Mouse (Mus musculus): Measurements from ENCODE around the gene Cotl1. TPM values are rescaled to one million over a fixed set of nuclear protein-coding genes. Genes with fewer than 3 reads are reported as not detected.
A peak's percentile ranks its signal among the peaks of the same experiment; 100 is the strongest.
"Not testable (repeated sequence)": the region's sequence is repeated elsewhere in the genome, so short reads cannot be mapped to it uniquely, and the experiment has no call there.

The Cotl1 gene
- polyA plus RNA-seq, 1 experiment from 2014 or later = 407 TPM

GRCm38 (mm10) chr8:119853521-119853920 is 13.2 kb upstream of the Cotl1 start:
- Histone ChIP-seq H3K36me3 (ENCODE audit: inconsistent target) (no peaks in the 10 kb centered on the region), H3K27ac (no peak overlapping the region), H3K4me3 (ENCODE audit: inconsistent target) (no peak overlapping the region), H3K79me2 (ENCODE audit: inconsistent target) (no peaks in the 10 kb centered on the region)
- 70% methylated on average over 8 of the region's 8 CpGs for WGBS (ENCODE audit: missing documents)

- 84% methylated on average over 14 of the region's 16 CpGs for WGBS (ENCODE audit: missing documents)
- no peak overlapping the region for H3K27ac ChIP-seq
- no peak overlapping the region for H3K4me3 ChIP-seq (ENCODE audit: inconsistent target)
- H3K79me2 ChIP-seq (ENCODE audit: inconsistent target) = no peaks in the 10 kb centered on the region
- H3K36me3 ChIP-seq (ENCODE audit: inconsistent target) = no peaks in the 10 kb centered on the region
These were observed 7.0 kb upstream of the Cotl1 start for GRCm38 (mm10) chr8:119847232-119847922.

GRCm38 (mm10) chr8:119845741-119846140 is 5.4 kb upstream of the Cotl1 start:
- not testable (repeated sequence) for H3K36me3 ChIP-seq (ENCODE audit: inconsistent target); H3K27ac ChIP-seq; H3K4me3 ChIP-seq (ENCODE audit: inconsistent target); H3K79me2 ChIP-seq (ENCODE audit: inconsistent target)
- 93% methylated on average over 7 of the region's 7 CpGs for WGBS (ENCODE audit: missing documents)

- WGBS (ENCODE audit: missing documents) = 38% methylated on average over 8 of the region's 8 CpGs
- no peak overlapping the region for H3K4me3 ChIP-seq (ENCODE audit: inconsistent target)
- no peaks in the 10 kb centered on the region for H3K36me3 ChIP-seq (ENCODE audit: inconsistent target)
- peaks cover 8% of the 10 kb centered on the region for H3K79me2 ChIP-seq (ENCODE audit: inconsistent target)
- no peak overlapping the region for H3K27ac ChIP-seq
These were observed 4.2 kb upstream of the Cotl1 start for GRCm38 (mm10) chr8:119844577-119844976.

GRCm38 (mm10) chr8:119843444-119843843 is 3.1 kb upstream of the Cotl1 start:
- WGBS (ENCODE audit: missing documents) = 7% methylated on average over 3 of the region's 4 CpGs

GRCm38 (mm10) chr8:119840905-119841411 is 614 bp upstream of the Cotl1 start:
- peak overlapping the region; percentile 78 for H3K27ac ChIP-seq
- H3K79me2 ChIP-seq (ENCODE audit: inconsistent target) = peaks cover 44% of the 10 kb centered on the region
- H3K36me3 ChIP-seq (ENCODE audit: inconsistent target) = peaks cover under 1% of the 10 kb centered on the region
- WGBS (ENCODE audit: missing documents) = 40% methylated on average over 5 of the region's 8 CpGs
- H3K4me3 ChIP-seq (ENCODE audit: inconsistent target) = peak overlapping the region; percentile 20; the same call in 1 of the 2 replicates

More at GRCm38 (mm10) chr8:119843444-119843843, 3.1 kb upstream of the Cotl1 start:
- no peaks in the 10 kb centered on the region for H3K36me3 ChIP-seq (ENCODE audit: inconsistent target)
- H3K79me2 ChIP-seq (ENCODE audit: inconsistent target) = peaks cover 19% of the 10 kb centered on the region
- no peak overlapping the region for H3K27ac ChIP-seq
- H3K4me3 ChIP-seq (ENCODE audit: inconsistent target) = no peak overlapping the region

GRCm38 (mm10) chr8:119839419-119840021 is 824 bp downstream of the Cotl1 start:
- Histone ChIP-seq H3K27ac (peak overlapping the region; percentile 94), H3K36me3 (ENCODE audit: inconsistent target) (peaks cover 12% of the 10 kb centered on the region), H3K4me3 (ENCODE audit: inconsistent target) (peak overlapping the region; percentile 99), H3K79me2 (ENCODE audit: inconsistent target) (peaks cover 58% of the 10 kb centered on the region)
- whole genome bisulfite sequencing (ENCODE audit: missing documents) = 12% methylated on average over 14 of the region's 14 CpGs

GRCm38 (mm10) chr8:119838983-119839340 is 1.4 kb downstream of the Cotl1 start:
- WGBS (ENCODE audit: missing documents) = 67% methylated on average over 4 of the region's 4 CpGs
- Histone ChIP-seq H3K4me3 (ENCODE audit: inconsistent target) (peak overlapping the region; percentile 99), H3K36me3 (ENCODE audit: inconsistent target) (peaks cover 12% of the 10 kb centered on the region), H3K79me2 (ENCODE audit: inconsistent target) (peaks cover 64% of the 10 kb centered on the region), H3K27ac (peak overlapping the region; percentile 94)

- 47% methylated on average over 16 of the region's 19 CpGs for WGBS (ENCODE audit: missing documents)
- Histone ChIP-seq H3K79me2 (ENCODE audit: inconsistent target) (peaks cover 70% of the 10 kb centered on the region), H3K36me3 (ENCODE audit: inconsistent target) (peaks cover 12% of the 10 kb centered on the region), H3K4me3 (ENCODE audit: inconsistent target) (peak overlapping the region; percentile 99), H3K27ac (peak overlapping the region; percentile 94)
These were observed 2.0 kb downstream of the Cotl1 start for GRCm38 (mm10) chr8:119838100-119838982.

- Histone ChIP-seq H3K79me2 (ENCODE audit: inconsistent target) (peaks cover 77% of the 10 kb centered on the region), H3K36me3 (ENCODE audit: inconsistent target) (peaks cover 15% of the 10 kb centered on the region), H3K27ac (peak overlapping the region; percentile 94), H3K4me3 (ENCODE audit: inconsistent target) (peak overlapping the region; percentile 99)
- WGBS (ENCODE audit: missing documents) = 13% methylated on average over 10 of the region's 10 CpGs
These were observed 2.7 kb downstream of the Cotl1 start for GRCm38 (mm10) chr8:119837553-119838071.

- Histone ChIP-seq H3K79me2 (ENCODE audit: inconsistent target) (peaks cover 85% of the 10 kb centered on the region), H3K27ac (no peak overlapping the region), H3K36me3 (ENCODE audit: inconsistent target) (peaks cover 17% of the 10 kb centered on the region), H3K4me3 (ENCODE audit: inconsistent target) (no peak overlapping the region)
- 86% methylated on average over 4 of the region's 4 CpGs for WGBS (ENCODE audit: missing documents)
These were observed 3.5 kb downstream of the Cotl1 start for GRCm38 (mm10) chr8:119836831-119837230.

- Histone ChIP-seq H3K27ac (no peak overlapping the region), H3K79me2 (ENCODE audit: inconsistent target) (peaks cover 100% of the 10 kb centered on the region), H3K36me3 (ENCODE audit: inconsistent target) (peaks cover 30% of the 10 kb centered on the region), H3K4me3 (ENCODE audit: inconsistent target) (no peak overlapping the region)
- WGBS (ENCODE audit: missing documents) = 93% methylated on average over 4 of the region's 5 CpGs
These were observed 5.1 kb downstream of the Cotl1 start for GRCm38 (mm10) chr8:119835270-119835669.

- H3K27ac ChIP-seq = no peak overlapping the region
- WGBS (ENCODE audit: missing documents) = 98% methylated on average over 6 of the region's 6 CpGs
- H3K4me3 ChIP-seq (ENCODE audit: inconsistent target) = no peak overlapping the region
- peaks cover 36% of the 10 kb centered on the region for H3K36me3 ChIP-seq (ENCODE audit: inconsistent target)
- peaks cover 100% of the 10 kb centered on the region for H3K79me2 ChIP-seq (ENCODE audit: inconsistent target)
These were observed 5.7 kb downstream of the Cotl1 start for GRCm38 (mm10) chr8:119834676-119835075.

- H3K4me3 ChIP-seq (ENCODE audit: inconsistent target) = no peak overlapping the region
- peak overlapping the region; percentile 5; the same call in 1 of the 2 replicates for H3K27ac ChIP-seq
- peaks cover 41% of the 10 kb centered on the region for H3K36me3 ChIP-seq (ENCODE audit: inconsistent target)
- peaks cover 100% of the 10 kb centered on the region for H3K79me2 ChIP-seq (ENCODE audit: inconsistent target)
- WGBS (ENCODE audit: missing documents) = 57% methylated on average over 5 of the region's 5 CpGs
These were observed 7.4 kb downstream of the Cotl1 start for GRCm38 (mm10) chr8:119832931-119833330.

Data from macrophage (primary cell).